Mouse (Mus musculus) lung, postnatal 0 days (tissue): ENCODE data around the gene Gk2. TPM values are rescaled to one million over a fixed set of nuclear protein-coding genes. Genes with fewer than 3 reads are reported as not detected.

ENCODE experiments used
- ATAC-seq: fragments of 200-750 bp; cut with Nextera tagmentation; 2 replicates; pipeline ENCODE4 v1.8.0; 2017; ENCODE audit warnings: moderate library complexity
- DNase-seq: peaks from one replicate; pipeline ENCODE4 v3.0.0-alpha.2; 2016; ENCODE audit warnings: low spot score
- H3K27ac ChIP-seq: fragments of 300-500 bp; sonication (generic); 2 replicates; pipeline ENCODE4 v1.5.1; 2014; ENCODE audit warnings: antibody characterized with exemption, mild to moderate bottlenecking, low read length, mixed read lengths
- H3K27me3 ChIP-seq: fragments of 300-500 bp; sonication (generic); replicated peaks from 2 replicates; pipeline ENCODE4 v1.6.1; 2014; ENCODE audit warnings: low read length, mixed read lengths; ENCODE audit not compliant: insufficient read depth
- H3K36me3 ChIP-seq: fragments of 300-500 bp; sonication (generic); 2 replicates; pipeline ENCODE4 v1.6.1; 2014; ENCODE audit warnings: low read length, mixed read lengths; ENCODE audit not compliant: insufficient read depth
- H3K4me1 ChIP-seq: fragments of 300-500 bp; sonication (generic); 2 replicates; pipeline ENCODE4 v1.6.1; 2014; ENCODE audit warnings: antibody characterized with exemption, low read depth, low read length, mixed read lengths; ENCODE audit not compliant: insufficient read depth
- H3K4me2 ChIP-seq: fragments of 300-500 bp; sonication (generic); replicated peaks from 2 replicates; pipeline ENCODE4 v1.6.1; 2014; ENCODE audit warnings: low read depth, mild to moderate bottlenecking, low read length, moderate library complexity, mixed read lengths
- H3K4me3 ChIP-seq: fragments of 300-500 bp; sonication (generic); 2 replicates; pipeline ENCODE4 v1.5.1; 2014; ENCODE audit warnings: low read depth, low read length
- H3K9ac ChIP-seq: fragments of 300-500 bp; sonication (generic); replicated peaks from 2 replicates; pipeline ENCODE4 v1.6.1; 2014; ENCODE audit warnings: low read depth, mild to moderate bottlenecking
- H3K9me3 ChIP-seq: fragments of 300-500 bp; sonication (generic); 2 replicates; pipeline ENCODE4 v1.6.1; 2016; ENCODE audit warnings: low read length, mixed read lengths
- CTCF ChIP-seq: IDR thresholded peaks from 2 replicates; pipeline ENCODE4 v1.5.1; 2016; ENCODE audit warnings: antibody characterized with exemption, mild to moderate bottlenecking
- EP300 ChIP-seq: IDR thresholded peaks from 2 replicates; pipeline ENCODE4 v1.6.1; 2016; ENCODE audit warnings: antibody characterized with exemption, mild to moderate bottlenecking, control low read depth
- WGBS: fragments of 180-500 bp; shearing (Covaris S2); extraction: QIAGEN DNeasy Blood & Tissue Kit; methylation state at CpG from one replicate; pipeline ENCODE4 v1.1.7; 2014; 5-methylcytosine and 5-hydroxymethylcytosine counted together
- polyA plus RNA-seq: library from polyadenylated mRNA; unstranded; fragments of >200 nt; fragmentation: Nextera tagmentation; extraction: Ambion mirVana; gene quantifications from 2 replicates; pipeline ENCODE4 v1.2.1, GENCODE M21; 2015

Gene Gk2
- polyA plus RNA-seq, 1 experiment from 2014 or later, result not detected

DNA sequence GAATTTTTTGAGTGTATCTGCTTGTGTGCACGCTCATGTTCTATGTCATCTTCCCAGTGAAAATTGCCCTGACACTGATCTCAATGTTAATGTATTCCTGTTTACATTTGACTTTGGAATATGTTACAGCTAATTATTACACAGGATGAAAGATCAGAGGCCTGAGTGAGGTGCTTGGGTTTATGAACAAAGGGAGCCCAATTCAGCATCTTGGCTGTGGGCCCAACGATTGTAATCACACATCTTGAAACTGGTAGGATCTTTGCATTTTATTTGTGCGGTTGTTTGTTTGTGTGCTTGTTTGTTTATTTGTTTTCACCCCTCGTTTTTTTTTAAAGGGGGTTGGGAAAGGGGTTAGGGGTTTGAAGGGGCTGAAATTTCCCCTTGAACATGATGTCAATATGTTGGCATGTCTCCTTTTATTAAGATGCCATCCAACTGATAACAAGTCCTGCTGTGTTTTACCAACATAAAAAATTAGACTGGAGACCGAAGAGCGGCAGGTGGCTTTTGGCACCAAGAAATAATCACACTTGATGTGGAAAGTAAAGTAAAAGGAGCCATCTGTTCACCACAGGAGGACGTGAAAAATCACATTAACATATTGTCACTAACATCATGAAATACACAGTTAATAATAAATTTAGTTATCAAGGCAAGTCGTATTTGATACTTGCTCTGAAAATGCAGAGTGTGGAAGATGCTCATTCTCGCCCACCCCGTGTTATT, 9.8 kb upstream of the Gk2 start:
- H3K4me2 ChIP-seq, result no peak overlapping the region
- WGBS, result 74% methylated on average over 10 of the region's 10 CpGs
- no peak overlapping the region for H3K9ac ChIP-seq
- no peak overlapping the region for H3K4me3 ChIP-seq
- H3K4me1 ChIP-seq, result no peaks in the 10 kb centered on the region
- H3K27ac ChIP-seq, result no peak overlapping the region
- no peaks in the 10 kb centered on the region for H3K27me3 ChIP-seq
- H3K36me3 ChIP-seq, result no peaks in the 10 kb centered on the region
- ATAC-seq, result no peak
- no peak for DNase-seq
- H3K9me3 ChIP-seq, result no peaks in the 10 kb centered on the region
- no peak for TF ChIP-seq CTCF
- no peak for TF ChIP-seq EP300

DNA sequence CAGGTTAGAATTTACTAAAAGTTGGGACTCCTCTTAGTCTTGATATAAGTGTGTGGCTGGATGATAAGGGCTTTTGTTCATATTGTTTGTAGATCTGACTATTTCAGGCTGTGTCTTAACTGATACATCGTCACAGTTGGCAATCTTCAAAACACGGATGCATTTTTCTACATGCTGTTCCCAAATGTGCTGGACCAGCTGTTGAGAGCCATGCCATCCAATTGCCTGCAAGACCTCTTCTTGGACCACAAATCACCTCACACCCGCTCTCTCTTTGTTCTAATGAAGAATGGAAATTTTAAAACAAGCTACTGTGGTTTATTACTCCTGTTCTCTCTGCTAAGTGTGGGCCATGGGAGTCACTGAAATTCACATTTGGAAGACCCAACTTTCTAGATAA, 9.1 kb upstream of the Gk2 start:
- Histone ChIP-seq H3K27ac (no peak overlapping the region), H3K4me3 (no peak overlapping the region), H3K4me2 (no peak overlapping the region), H3K9ac (no peak overlapping the region), H3K4me1 (no peaks in the 10 kb centered on the region), H3K27me3 (no peaks in the 10 kb centered on the region), H3K36me3 (no peaks in the 10 kb centered on the region), H3K9me3 (no peaks in the 10 kb centered on the region)
- 75% methylated on average over 3 of the region's 3 CpGs for WGBS
- TF ChIP-seq EP300, result no peak
- no peak for TF ChIP-seq CTCF
- DNase-seq, result no peak
- ATAC-seq, result no peak

DNA sequence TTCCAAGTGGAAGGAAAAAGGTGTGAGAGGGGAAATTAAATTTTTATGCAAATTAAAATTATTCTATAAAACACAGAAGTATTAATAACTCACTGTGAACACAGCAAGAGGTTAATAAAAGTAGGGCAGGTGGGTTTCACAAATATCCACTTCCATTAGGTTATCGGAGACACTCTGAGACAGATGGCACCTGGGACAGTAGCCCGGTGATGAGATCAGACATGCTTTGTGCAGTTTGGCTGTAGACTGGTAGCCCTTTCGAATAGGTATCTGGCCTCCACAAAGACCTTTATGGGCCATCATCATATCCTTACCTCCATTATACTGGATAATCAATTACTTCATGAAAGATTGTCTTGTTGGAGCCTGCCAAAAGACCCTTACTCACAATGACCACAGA, 6.0 kb upstream of the Gk2 start:
- H3K9me3 ChIP-seq, result no peaks in the 10 kb centered on the region
- no peak for ATAC-seq
- 86% methylated on average over 3 of the region's 3 CpGs for WGBS
- no peak for TF ChIP-seq EP300
- TF ChIP-seq CTCF, result no peak
- no peak for DNase-seq
- no peak overlapping the region for H3K4me3 ChIP-seq
- H3K27me3 ChIP-seq, result no peaks in the 10 kb centered on the region
- H3K4me1 ChIP-seq, result no peaks in the 10 kb centered on the region
- no peaks in the 10 kb centered on the region for H3K36me3 ChIP-seq
- no peak overlapping the region for H3K27ac ChIP-seq
- H3K9ac ChIP-seq, result no peak overlapping the region
- H3K4me2 ChIP-seq, result no peak overlapping the region

DNA sequence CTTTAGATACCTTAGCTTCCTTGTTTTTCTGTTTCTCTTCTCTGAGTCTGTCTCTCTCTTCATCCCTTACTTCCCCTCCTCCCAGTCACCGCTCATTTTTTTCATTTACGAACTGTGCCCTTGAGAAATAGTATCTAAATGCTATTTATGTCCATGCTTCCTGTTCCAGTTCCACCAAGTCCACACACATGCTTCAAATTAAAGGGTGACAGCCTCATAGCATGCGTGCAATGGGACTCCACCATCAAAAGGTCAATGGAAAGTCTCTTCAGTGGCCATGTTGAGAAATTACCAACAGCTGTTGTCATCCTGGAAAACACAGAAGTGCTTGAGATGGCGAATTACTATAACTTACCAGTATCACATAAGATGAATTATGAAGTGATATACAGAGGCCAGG, 5.4 kb downstream of the Gk2 start:
- no peaks in the 10 kb centered on the region for H3K36me3 ChIP-seq
- H3K4me2 ChIP-seq, result no peak overlapping the region
- no peaks in the 10 kb centered on the region for H3K27me3 ChIP-seq
- H3K9me3 ChIP-seq, result no peaks in the 10 kb centered on the region
- 74% methylated on average over 4 of the region's 4 CpGs for WGBS
- H3K27ac ChIP-seq, result no peak overlapping the region
- ATAC-seq (no peak), DNase-seq (no peak)
- H3K9ac ChIP-seq, result no peak overlapping the region
- H3K4me3 ChIP-seq, result no peak overlapping the region
- TF ChIP-seq EP300 (no peak), CTCF (no peak)
- no peaks in the 10 kb centered on the region for H3K4me1 ChIP-seq

DNA sequence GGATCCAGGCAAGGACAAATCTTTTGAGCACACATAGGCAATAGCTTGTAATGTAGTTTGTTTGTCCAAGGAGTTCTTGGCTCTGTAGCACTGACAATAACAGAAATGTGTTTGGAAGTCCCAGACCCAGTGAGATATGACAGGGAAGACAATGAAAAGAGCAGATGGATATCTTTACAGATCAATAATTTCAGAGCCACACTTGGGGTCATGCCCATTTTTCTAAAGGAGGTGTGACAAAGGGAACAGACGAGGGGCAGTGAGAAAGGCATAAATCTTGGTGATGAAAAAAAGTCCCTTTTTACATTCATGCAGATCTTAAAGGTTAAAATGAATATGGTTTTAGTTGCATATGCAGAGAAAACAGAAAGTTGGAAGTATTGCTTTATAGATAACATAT, 12.6 kb downstream of the Gk2 start:
- H3K4me3 ChIP-seq, result no peak overlapping the region
- no peak overlapping the region for H3K9ac ChIP-seq
- WGBS, result 42% methylated on average over 1 of the region's 1 CpGs
- TF ChIP-seq EP300, result no peak
- TF ChIP-seq CTCF, result no peak
- no peak overlapping the region for H3K4me2 ChIP-seq
- no peak overlapping the region for H3K27ac ChIP-seq
- no peaks in the 10 kb centered on the region for H3K27me3 ChIP-seq
- H3K9me3 ChIP-seq, result no peaks in the 10 kb centered on the region
- no peak for ATAC-seq
- no peak for DNase-seq
- H3K36me3 ChIP-seq, result no peaks in the 10 kb centered on the region
- H3K4me1 ChIP-seq, result no peaks in the 10 kb centered on the region

DNA sequence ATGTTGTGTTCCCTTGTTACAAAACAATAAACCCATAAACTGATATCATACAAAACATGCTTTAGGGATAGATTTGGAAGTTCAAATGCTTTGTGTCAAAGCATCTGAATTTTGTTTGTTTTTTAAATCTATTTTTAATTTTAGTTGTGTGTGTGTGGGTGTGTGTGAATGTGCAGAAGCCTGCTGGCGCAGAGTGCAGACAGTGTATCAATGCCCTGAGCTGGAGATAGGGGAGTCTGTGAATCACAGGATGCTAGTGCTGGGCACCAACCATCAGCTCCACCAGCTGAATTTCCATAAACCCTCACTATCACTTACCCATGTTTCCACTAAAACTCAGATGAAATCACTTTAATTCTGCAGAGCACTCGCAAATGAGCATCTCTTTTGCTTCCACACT, 24.3 kb downstream of the Gk2 start:
- no peaks in the 10 kb centered on the region for H3K36me3 ChIP-seq
- no peak overlapping the region for H3K27ac ChIP-seq
- H3K4me3 ChIP-seq, result no peak overlapping the region
- ATAC-seq (no peak), DNase-seq (no peak)
- no peak overlapping the region for H3K4me2 ChIP-seq
- no peaks in the 10 kb centered on the region for H3K9me3 ChIP-seq
- no peak overlapping the region for H3K9ac ChIP-seq
- TF ChIP-seq EP300 (no peak), CTCF (no peak)
- H3K27me3 ChIP-seq, result no peaks in the 10 kb centered on the region
- 97% methylated on average over 2 of the region's 2 CpGs for WGBS
- no peaks in the 10 kb centered on the region for H3K4me1 ChIP-seq

DNA sequence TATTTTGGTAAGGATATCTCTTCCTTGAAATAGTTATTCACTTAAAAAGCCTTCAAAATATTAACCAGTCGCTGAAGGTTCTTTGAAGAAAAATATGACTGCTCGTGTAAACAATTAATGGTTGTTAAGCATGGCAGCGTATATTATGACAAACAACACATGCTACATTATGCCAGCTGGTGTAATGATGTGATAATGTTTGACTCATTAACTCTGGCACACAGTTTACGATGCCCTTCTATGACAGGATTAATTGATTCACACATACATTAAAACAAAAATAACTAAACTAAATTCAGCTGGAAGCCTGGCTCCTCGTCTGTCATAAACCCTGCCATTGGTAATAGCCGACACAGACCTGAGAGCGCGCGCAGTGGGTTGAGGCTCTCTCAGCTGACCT, 26.8 kb downstream of the Gk2 start:
- Histone ChIP-seq H3K4me1 (no peaks in the 10 kb centered on the region), H3K36me3 (no peaks in the 10 kb centered on the region), H3K9me3 (no peaks in the 10 kb centered on the region), H3K4me2 (no peak overlapping the region), H3K4me3 (no peak overlapping the region), H3K27ac (no peak overlapping the region), H3K27me3 (no peaks in the 10 kb centered on the region), H3K9ac (no peak overlapping the region)
- no peak for DNase-seq
- TF ChIP-seq EP300 (no peak), CTCF (no peak)
- no peak for ATAC-seq
- 67% methylated on average over 9 of the region's 9 CpGs for WGBS
